20 mouse cellular contexts compared by ENCODE assay signal in the genomic region with DNA sequence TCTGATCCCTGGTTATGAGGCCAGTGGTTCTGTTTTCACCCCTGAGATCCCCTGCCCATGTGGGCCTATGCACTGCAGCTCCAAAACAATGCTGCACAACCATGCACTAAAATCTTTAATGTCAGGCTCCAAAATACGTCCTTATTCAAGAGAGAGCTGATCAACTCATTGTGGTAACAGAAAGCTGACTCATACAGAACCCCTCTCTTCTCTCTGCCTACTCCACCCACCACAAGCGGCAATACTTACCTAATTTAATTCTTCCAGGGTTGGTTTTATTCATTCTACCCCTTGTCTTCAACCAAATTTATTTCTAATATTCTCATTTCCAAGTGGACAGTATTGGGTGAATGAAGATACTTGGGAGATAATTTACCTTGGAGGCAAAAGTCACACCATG. TPM values are rescaled to one million over a fixed set of nuclear protein-coding genes. Genes with fewer than 3 reads are reported as not detected.
DNase-seq lines count a peak whose midpoint lies in the region; ATAC-seq lines count a peak whose summit lies in the region.
"Had no signal": no experiment of that assay in that cellular context is flagged by ENCODE, and none has a peak within 500 bp of the region (broad histone marks: within the 10 kb centered on the region; RNA-seq: fewer than 3 reads in every experiment).

No protein-coding gene starts in this region.

- peak; percentile 64; the same call in 1 of the 2 replicates for ATAC-seq in frontal cortex, adult (ENCODE audit: low TSS enrichment)
- ATAC-seq in midbrain, embryonic 14.5 days (ENCODE audit: low FRiP score, low TSS enrichment), result no peak
- ATAC-seq: CD4-positive, CD25-positive, alpha-beta regulatory T cell, adult 4 months; forebrain, embryonic 13.5 days; forebrain, embryonic 15.5 days had no signal

- H3K27ac ChIP-seq in midbrain, embryonic 14.5 days (replicated peaks; ENCODE audit: low read depth, low read length), result no peak overlapping the region
- H3K27ac ChIP-seq: embryonic facial prominence, embryonic 10.5 days; embryonic facial prominence, embryonic 12.5 days; forebrain, embryonic 13.5 days; forebrain, embryonic 15.5 days had no signal

- no peaks in the 10 kb centered on the region for H3K4me1 ChIP-seq in midbrain, embryonic 14.5 days (ENCODE audit: control insufficient read depth, insufficient read depth, low read length)
- H3K4me1 ChIP-seq: forebrain, embryonic 13.5 days had no signal

- no peak overlapping the region for H3K4me2 ChIP-seq in midbrain, embryonic 14.5 days (ENCODE audit: low read length)
- H3K4me2 ChIP-seq: embryonic facial prominence, embryonic 12.5 days; forebrain, embryonic 13.5 days; forebrain, embryonic 15.5 days had no signal

- DNase-seq in frontal cortex, postnatal 25 days (ENCODE audit: low spot score in 2 of 2), result no peak
- peak; percentile 46 for DNase-seq in 3T3-L1 (ENCODE audit: low read depth, low spot score)
- peak; percentile 51 for DNase-seq in brain, adult 2 months (ENCODE audit: low read depth, low spot score)
- DNase-seq in B cell, adult 2 months, result no peak
- no peak for DNase-seq in midbrain, embryonic 14.5 days
- DNase-seq: adrenal gland, postnatal 10 days; adrenal gland, postnatal 25 days; cerebellum, adult 11-12 months; cerebellum, adult 2 months; cerebellum, adult 9-10 months; cerebellum, postnatal 10 days; cerebellum, postnatal 25 days had no signal

- H3K9ac ChIP-seq in midbrain, embryonic 14.5 days (replicated peaks; ENCODE audit: low read length), result no peak overlapping the region
- H3K9ac ChIP-seq: embryonic facial prominence, embryonic 12.5 days; forebrain, embryonic 13.5 days; forebrain, embryonic 15.5 days had no signal

- no peaks in the 10 kb centered on the region for H3K27me3 ChIP-seq in midbrain, embryonic 14.5 days (ENCODE audit: control insufficient read depth, insufficient read depth, low read length)
- H3K27me3 ChIP-seq: CH12.LX; embryonic facial prominence, embryonic 12.5 days; forebrain, embryonic 13.5 days; forebrain, embryonic 15.5 days had no signal

- H3K4me3 ChIP-seq in midbrain, embryonic 14.5 days (replicated peaks; ENCODE audit: low read depth, low read length), result no peak overlapping the region
- H3K4me3 ChIP-seq: embryonic facial prominence, embryonic 10.5 days; embryonic facial prominence, embryonic 12.5 days; forebrain, embryonic 13.5 days; forebrain, embryonic 15.5 days had no signal

- H3K36me3 ChIP-seq in midbrain, embryonic 14.5 days (ENCODE audit: control insufficient read depth, insufficient read depth, low read length), result no peaks in the 10 kb centered on the region
- H3K36me3 ChIP-seq: embryonic facial prominence, embryonic 10.5 days; embryonic facial prominence, embryonic 12.5 days; forebrain, embryonic 15.5 days; G1E had no signal

- H3K9me3 ChIP-seq in midbrain, embryonic 14.5 days (ENCODE audit: control insufficient read depth, low read length), result no peaks in the 10 kb centered on the region
- H3K9me3 ChIP-seq: embryonic facial prominence, embryonic 10.5 days; embryonic facial prominence, embryonic 12.5 days; forebrain, embryonic 13.5 days; forebrain, embryonic 15.5 days had no signal

- 74% methylated on average over 2 of the region's 2 CpGs for WGBS in midbrain, embryonic 14.5 days

RNA-seq across cellular contexts. Expression of gene Cxcl12, which starts 38.5 kb away (rescaled TPM):
- polyA plus RNA-seq in midbrain, embryonic 14.5 days (2014; fragmentation: Nextera tagmentation; extraction: Ambion mirVana), result 6.4 and 80.3 TPM in 2 replicates
- polyA plus RNA-seq: CD4-positive, CD25-positive, alpha-beta regulatory T cell, adult 4 months; G1E had no signal

Comparison
In these comparisons a context has a peak if more than half of its experiments do, and no peak if none do; other contexts are left out.
1. DNase-seq: peak in 3T3-L1 (single experiment) and brain, adult 2 months (single experiment); none in frontal cortex, postnatal 25 days (0 of 2), B cell, adult 2 months (0 of 2) and midbrain, embryonic 14.5 days (single experiment).